Mouse (Mus musculus) mouse embryonic stem cell (cell line): ENCODE measurements around the gene Sycp3.
"Not testable (repeated sequence)": the region's sequence is repeated elsewhere in the genome, so short reads cannot be mapped to it uniquely, and the experiment has no call there.

Source experiments
- in situ Hi-C, 2 experiments: fragments of 300-500 bp; cut with MboI; formaldehyde crosslinking; loops; 1 replicate in 1 of 2; 3 replicates in 1 of 2; pipeline ENCODE4 v1.14.3; 2019 to 2020; ENCODE audit warnings: low sequenced_read_pairs in 2 of 2, low pct_unique_long_range_greater_than_20kb in 1 of 2, mixed read lengths in 1 of 2; ENCODE audit not compliant: unreplicated experiment in 1 of 2

Gene Sycp3

DNA sequence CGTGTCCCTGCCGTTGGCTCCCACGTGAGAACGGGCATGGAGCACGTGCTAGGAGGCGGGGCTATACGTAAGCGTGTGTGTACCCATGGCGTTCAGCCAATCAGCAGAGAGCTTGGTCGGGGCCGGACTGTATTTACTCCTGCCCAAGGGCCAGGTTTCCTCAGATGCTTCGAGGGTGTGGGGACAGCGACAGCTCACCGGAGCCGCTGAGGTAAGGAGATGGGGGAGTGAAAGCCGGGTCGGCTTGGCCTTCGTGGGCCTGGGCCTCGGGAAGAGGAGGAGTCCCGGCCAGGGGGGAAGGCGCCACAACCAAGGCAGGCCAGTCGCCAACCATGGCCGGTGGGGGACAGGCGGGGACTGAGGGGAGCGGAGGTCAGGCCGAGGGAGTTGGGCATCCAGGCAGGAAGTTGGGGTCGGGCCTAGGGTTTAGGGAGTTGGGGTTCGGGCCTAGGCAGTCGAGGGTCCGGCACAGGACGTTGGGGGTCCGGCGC lies at the start of gene Sycp3:
Gene Sycp3 (plus strand): TSS at position 68 of the 491 bp plus-strand sequence.
- in situ Hi-C loops: no loop called here

GRCm38 (mm10) chr10:88409751-88410150 lies 49.6 kb upstream of the Sycp3 start:
- in situ Hi-C loops: no loop called here

GRCm38 (mm10) chr10:88412290-88412995 lies 46.9 kb upstream of the Sycp3 start:
- in situ Hi-C loops: no loop called here

DNA sequence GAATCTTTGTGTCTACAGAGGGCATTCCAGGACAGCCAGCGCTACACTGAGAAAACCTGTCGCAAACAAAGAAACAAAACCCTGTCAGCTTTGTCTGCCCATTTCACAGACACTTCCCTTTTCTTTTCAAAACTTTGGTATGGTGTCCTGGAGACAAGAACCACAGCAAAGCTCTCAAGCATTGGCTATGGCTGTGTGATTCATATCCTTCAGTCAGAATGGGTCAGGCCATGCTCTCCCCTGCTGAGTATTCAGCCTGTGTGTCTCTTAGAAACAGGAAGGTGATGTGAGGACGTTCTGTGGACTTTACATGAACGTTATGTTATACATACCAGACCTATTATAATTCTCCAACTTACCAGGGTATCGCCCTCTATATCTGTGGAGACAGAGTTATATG lies 41.7 kb upstream of the Sycp3 start:
- in situ Hi-C loops: no loop called here

DNA sequence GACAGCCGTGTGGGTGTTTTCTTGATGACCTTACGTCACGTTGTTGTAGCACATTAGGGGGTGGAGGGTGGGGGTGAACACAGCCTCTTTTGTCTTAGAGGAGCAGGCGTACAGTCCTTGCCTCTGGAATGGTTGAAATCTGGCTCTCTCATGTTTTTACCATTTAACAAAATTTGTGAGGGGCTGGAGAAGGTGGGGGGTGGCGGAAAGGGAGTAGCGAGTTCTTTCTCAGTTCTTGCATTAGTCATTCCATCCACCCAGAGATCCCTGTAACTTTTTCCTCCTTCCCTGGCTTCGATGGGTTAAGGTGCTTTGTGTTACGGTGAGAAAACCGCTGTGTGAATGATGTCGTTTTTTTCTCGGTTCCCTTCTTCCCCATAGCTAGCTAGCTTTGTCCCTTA lies 39.2 kb upstream of the Sycp3 start:
- in situ Hi-C loops: no loop called here

- in situ Hi-C loops: no loop called here
These were observed 38.5 kb upstream of the Sycp3 start for GRCm38 (mm10) chr10:88420655-88421435.

DNA sequence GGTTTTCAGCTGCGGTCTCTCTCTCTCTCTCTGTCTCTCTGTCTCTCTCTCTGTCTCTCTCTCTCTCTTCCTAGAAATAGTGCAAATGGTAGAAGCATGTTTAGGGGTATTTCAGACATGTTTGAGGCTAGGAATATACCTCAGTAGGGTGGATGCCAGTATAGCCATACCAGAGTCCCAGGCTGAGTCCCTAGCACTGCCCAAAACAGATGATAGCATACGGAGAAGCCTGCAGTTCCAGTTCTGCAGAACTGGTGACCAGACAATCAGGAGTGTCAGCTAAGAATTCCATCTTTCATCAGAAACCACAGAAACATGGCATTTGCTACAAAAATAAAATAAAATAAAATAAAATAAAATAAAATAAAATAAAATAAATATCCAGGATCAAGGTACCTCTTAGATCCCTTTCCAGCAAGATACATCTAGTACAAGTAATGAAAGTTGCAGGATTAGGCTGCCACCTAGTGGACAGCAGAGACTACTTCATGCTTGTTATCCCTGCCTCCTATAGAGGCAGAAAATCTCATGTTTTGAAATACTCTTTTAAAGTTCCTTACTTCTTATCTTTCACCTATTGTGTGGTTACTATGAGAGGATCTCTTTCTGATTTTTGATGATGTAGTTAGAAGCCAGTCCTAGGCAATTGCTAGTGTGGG lies 33.1 kb upstream of the Sycp3 start:
- in situ Hi-C loops: loop anchor here in 1 of 2 experiments (5.0 kb wide), 1 partner anchor 44 kb away; no protein-coding TSS in a partner anchor

DNA sequence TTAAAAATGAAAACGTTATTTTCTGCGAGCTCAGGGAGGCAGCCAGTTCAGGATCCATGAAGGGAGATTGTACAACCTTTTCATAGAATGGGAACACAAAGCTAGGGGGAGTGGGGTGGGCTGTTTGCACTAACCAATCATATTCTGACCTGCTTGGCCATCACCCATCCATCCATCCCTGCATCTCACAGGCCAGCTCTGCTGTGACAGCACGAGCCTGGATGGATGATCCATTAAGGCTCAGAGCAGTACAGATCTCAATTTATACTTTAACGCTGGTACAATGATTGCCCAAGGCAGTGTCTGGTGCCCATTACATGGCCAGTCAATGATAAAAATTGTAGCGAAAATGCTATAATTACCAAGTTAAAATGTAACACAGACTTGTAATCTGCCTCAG lies 32.5 kb upstream of the Sycp3 start:
- in situ Hi-C loops: loop anchor here in 1 of 2 experiments (5.0 kb wide), 1 partner anchor 45 kb away; no protein-coding TSS in a partner anchor

GRCm38 (mm10) chr10:88427998-88428397 lies 31.4 kb upstream of the Sycp3 start:
- in situ Hi-C loops: loop anchor here in 1 of 2 experiments (5.0 kb wide), 1 partner anchor 46 kb away; no protein-coding TSS in a partner anchor

GRCm38 (mm10) chr10:88441224-88441623 lies 18.1 kb upstream of the Sycp3 start:
- in situ Hi-C loops: no loop called here

- in situ Hi-C loops: no loop called here
These were observed 8.1 kb upstream of the Sycp3 start for GRCm38 (mm10) chr10:88451221-88451620.

GRCm38 (mm10) chr10:88451990-88452389 lies 7.4 kb upstream of the Sycp3 start:
- in situ Hi-C loops: no loop called here

DNA sequence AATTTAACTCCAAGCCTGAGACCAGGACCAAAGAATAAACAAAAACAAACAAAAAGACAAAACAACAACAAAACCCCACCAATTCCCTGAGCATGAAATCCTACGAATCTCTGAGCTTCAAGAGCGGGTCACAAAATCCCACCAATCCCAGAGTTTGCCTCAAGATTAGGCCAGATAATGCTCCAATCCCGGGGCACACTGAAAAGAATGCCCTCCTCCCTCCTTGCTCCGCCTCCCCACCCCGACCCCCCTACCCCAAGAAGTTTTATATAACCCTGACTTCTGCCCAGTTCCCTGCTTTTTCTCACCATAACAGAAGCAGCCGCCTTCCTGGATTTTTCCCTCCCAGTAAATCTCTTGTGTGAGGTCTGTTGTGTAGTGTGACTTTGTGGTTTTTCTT lies 1.6 kb upstream of the Sycp3 start:
- in situ Hi-C loops: no loop called here

DNA sequence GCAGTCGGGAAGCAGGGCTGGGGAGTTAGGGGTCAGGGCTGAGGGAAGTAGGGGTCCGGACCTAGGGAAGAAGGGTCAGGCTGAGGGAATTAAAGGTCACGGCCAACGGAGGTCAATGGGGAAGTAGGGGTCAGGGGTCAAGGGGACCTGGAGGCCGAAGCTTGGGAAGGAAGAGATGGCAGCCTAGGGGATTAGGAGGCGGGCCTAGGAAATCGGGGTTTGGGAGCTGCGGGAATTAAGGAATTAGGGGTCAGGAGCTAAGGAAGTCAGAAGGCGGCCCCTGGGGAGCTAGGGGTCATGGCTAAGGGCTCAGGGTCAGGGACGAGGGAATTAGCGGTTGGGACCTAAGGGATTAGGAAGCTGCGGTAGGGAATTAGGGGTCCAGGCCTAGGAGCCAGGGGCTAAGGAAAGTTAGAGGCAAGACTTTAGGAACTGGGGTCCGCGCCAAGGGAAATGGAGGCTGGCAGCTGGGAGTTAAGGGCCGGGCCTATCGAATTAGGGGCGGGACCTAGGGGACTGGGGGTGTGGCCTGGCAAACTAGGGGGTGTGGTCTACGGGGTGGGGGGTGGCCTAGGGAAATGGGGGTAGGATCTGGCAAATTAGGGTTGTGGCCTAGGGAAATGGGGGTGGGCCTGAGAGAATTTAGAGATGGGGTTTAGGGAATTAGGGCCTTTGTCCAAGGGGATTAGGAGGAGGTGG lies 902 bp downstream of the Sycp3 start:
- in situ Hi-C loops: no loop called here

DNA sequence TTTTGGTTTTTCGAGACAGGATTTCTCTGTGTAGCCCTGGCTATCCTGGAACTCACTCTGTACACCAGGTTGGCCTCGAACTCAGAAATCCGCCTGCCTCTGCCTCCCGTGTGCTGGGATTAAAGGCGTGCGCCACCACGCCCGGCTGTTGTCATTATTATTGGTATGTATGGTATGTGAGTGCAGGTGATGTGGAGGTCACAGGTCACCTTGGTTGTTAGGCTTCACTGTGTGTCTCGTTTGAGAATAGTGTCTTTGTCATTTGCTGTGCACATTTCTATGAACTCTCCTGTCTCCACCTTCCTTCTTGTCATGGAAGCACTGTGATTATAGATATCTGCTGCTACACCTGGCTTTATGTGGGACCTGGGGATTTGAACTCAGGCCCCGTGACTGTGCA lies 23.5 kb downstream of the Sycp3 start:
- in situ Hi-C loops: not testable (repeated sequence)

DNA sequence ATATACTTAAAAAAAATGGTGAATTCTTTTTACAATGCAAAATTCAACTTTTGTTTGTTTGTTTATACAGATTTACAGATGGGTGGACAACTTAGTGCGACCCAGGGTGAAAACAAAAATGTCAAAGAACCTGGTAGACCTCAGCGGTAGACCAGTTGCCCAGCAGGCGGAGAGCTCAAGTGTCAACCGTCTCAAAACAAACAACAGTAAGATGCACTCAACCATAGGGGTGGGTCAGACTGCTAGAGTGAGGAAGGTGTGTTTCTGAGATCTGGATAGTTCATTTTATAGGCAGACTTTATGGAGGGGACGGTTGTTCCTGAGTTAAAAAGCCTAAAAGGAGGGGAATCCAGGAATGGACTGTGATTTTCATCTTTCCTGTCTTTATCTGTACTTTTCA lies 29.3 kb downstream of the Sycp3 start:
- in situ Hi-C loops: no loop called here

- in situ Hi-C loops: no loop called here
These were observed 32.3 kb downstream of the Sycp3 start for GRCm38 (mm10) chr10:88491632-88492031.

GRCm38 (mm10) chr10:88492658-88493057 lies 33.3 kb downstream of the Sycp3 start:
- in situ Hi-C loops: no loop called here
